Mouse (Mus musculus) spleen, postnatal 10 days (tissue): Measurements from ENCODE around the gene Gm10778.

Source experiments
- DNase-seq, 2 experiments: peaks; one replicate each; pipeline ENCODE4 v3.0.0; 2021 to 2022; ENCODE audit warnings: low spot score in 2 of 2

The Gm10778 gene

DNA sequence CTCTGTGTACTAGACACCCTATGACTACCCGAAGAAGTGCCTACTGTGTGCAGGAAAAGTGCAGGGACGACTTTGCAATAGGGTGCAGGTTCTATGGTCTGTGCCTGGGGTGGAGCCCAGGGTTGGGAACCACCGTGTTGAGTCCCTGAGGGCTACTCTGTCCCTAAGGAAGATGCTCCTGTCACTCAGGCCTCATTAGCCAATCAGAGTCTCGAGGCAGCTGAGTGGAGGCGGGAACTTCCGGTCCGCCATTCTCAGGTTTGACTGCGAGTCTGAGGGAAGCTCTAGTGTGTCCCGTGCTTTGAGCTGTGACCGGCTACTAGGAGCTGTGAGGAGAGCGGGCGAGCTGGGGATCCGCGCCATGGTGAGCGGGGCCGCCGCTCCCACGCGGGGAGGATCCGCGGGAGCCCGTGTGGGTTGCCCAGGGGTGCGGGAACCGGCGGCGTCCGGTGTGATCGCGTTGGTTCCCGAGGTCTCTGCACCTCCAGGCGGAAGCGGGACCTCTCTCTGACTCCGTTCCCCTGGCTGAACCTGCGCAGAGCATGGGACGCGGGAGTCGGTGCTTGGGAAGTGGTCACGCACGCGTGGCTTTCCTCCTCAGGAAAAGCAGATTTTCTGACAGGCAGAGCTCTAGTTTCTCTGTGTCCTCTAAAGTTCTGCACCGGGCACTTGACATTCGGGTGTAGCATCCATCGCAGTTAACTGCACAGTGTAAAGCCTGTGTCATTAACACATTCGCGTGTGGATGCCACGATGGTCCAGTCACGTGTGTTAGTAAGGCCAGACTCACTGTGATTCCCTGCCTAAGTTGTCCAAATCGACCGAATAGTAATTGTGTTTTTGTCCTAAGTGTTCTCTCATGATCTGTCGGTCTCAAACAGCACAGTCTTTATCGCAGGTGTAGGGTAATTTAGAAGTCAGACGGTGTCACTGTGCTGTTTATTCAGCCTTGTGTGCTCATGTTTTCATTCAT lies at the start of gene Gm10778:
Gene Gm10778, plus strand, starts transcription at position 257 of the 973 bp plus-strand sequence.
- DNase-seq = peak; percentile 80 to 89

DNA sequence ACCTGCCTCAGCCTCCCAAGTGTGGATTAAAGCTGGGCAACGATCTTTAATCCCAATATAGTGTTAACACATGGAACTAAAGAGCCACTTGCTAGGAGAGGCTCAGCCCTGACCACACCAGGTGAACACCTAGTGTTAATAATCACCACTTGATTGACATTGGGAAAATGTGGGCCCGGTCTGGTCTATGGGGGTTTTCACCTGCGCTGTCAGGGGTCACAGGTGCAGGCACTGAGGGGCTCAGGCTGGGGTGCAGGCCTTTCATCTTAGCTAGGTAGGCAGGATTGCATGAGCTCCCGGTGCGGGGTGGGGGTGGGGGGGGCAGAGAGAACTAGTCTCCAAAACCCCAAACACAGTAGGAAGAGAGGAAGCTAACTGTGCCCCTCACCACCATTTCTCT lies 49.2 kb upstream of the Gm10778 start:
- DNase-seq = no peak

DNA sequence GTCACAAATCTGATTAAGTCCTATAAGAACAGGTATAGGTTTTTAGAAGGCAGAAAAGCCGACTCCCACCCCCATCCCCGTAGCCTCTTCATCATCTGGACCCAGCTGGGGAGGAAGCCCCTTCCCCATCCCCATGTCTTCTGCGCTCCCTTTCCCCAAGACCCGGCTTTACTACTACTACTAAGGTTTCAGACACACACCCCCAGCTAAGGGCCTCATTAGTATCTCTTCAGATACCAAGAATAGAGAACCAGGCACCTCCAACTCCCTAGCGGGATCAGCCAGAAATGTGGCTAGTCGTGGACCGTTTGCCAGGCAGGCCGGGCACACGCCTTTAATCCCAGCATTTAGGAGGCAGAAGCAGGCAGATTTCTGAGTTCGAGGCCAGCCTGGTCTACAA lies 48.8 kb upstream of the Gm10778 start:
- no peak for DNase-seq

DNA sequence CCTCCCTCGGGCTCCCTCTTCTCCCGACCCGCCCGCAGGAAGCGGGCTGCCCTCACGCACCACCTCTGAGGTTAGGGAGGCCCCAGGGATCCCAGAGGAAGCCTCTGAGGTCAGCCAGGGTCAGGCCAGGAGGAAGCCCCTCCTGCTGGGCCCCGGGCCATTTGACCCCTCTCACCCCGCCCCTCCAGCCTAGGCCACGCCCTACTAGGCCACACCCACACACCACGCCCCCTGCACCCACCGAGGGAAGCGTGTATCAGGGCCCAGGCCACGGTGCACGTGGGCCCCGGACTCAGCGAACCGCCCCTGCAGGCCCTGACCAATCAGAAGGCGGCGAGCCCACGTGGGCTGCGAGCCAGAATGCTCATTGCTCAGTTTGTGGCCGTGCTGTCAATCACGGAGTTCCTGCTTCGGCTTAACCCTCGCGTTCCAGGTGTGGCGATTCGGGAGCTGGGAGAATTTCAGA lies 48.1 kb upstream of the Gm10778 start, which contains the start of gene Tle6:
Gene Tle6, minus strand, starts transcription at position 336 of the 466 bp plus-strand sequence.
- DNase-seq = peak; percentile 72 to 92

DNA sequence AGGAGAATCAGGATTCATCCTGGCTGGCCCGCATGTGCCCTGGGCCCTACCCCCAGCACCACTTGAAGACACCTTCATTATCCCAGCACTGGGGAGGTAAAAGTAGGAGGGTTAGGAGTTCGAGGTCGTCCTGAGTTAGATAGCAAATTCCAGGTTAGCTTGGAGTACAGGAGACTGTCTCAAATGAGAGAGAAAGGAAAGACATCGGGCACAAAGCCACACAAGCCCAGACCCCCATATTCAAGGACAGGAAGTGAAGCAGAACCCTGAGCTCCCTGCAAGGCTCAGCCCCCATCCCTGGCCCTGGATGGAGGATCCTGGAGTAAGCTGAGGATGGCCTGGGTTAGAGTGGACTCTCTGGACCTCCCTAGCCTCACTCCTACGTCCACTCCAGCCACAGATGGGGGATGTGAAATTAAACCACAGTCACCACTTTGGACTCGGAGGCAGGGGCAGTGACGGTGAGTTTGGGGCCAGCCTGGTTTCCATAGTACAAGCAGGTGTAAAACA lies 47.4 kb upstream of the Gm10778 start:
- no peak for DNase-seq

DNA sequence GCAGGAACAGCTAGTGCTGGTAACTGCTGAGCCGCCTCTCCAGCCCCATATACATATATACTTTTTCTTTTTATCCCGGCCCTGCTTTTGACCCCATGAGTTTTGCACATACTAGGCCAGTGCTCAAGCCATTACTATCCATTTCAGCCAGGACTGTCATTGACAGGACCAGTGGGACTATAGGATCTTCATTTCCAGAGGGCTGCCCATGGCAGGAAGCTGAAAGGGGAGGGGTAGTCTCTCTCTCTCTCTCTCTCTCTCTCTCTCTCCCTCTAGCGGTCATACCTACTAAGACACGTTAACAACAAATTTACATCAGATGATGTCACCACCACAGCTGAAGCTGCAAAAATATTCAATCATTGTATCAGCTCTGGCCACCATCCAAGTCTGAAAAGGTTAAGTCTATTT lies 46.1 kb upstream of the Gm10778 start:
- DNase-seq = peak in 1 of 2 experiments; percentile 29

DNA sequence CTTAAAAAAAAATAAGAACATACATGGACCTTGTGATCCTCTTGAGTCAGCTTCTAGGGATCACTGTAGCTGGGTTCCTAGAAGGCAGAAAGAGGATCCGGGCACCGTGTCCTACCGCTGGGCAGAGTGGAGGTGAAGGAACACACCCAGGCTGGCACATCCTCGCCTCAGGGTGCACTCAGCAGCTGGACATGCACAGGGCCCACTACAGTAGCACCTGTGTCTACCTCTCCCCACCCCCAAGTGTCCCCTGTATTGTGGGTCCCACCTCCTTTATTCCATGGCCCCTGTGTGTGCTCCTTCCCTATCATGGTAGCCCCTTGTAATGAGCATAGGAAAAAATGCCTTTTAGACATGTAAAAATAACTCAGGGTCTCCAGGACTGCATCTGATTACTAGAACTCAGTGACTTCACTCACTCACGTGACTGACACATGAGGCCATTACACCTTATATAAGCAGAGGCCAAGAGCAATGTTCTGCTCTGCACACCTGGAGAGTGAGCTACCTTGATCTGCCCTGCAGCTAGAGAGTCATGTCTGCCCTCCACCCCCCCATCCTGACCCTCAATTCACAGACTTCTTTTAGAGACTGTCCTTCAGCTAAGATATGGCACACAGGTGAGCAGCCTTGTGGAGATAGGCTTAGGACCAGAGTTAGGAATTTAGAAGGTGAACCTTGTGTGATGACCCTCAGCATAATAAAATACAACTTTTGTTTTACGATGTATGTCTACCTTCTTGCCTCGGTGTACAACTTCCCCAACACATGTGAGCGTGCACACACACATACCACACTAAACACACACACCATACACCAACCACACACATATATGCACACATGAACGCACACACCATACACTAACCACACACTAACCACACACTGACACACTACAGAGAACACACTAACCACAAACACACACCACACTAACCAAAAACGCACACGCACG lies 44.6 kb upstream of the Gm10778 start:
- DNase-seq = no peak

DNA sequence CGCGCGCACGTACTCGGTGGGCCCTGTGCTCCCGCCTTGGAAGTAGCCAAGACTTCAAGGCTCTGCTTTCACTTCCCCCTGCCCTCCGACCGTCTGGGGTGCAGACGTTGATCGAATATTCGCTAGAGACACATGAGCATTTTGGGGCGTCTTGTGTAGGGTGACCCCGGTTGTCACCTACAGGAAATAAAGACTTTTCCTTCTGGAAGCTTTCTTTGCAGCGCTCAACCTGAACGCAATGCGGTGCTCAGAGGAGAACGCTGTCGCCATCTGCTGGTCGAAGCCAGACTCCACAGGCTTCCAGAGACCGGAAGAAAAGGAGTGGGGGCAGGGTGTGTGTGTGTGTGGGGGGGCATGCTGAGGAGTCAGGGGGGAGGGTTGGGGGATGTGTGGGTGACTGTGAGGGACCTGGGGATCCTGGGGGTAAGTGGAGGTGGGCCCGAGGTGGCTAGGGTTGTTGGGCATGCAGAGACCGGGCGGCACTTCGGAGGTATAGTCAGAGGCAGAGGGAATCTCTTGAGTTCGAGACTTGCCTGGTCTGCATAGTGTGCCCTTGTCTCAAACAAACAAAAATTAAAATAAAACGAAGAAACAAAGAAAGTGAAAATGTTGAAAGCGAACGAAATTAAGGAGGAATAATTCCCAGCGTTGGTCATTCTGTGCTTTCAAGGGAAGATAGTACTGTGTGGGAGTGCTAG lies 43.7 kb upstream of the Gm10778 start:
- peak; percentile 78 to 89 for DNase-seq

DNA sequence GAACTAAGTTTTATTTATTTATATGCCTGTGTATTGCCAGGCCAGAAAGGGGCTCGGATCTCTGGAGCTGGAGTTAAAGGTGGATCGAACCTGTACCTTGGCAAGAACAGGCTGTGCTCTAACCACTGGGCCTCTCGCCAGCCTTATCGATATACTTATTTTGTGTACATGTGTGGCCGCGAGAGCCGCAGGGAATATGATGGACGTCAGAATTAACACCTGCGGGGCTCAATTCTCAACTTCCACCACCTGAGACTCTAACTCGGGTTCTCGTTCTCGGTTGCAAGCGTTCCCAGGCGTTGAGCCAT lies 43.2 kb upstream of the Gm10778 start:
- no peak for DNase-seq

DNA sequence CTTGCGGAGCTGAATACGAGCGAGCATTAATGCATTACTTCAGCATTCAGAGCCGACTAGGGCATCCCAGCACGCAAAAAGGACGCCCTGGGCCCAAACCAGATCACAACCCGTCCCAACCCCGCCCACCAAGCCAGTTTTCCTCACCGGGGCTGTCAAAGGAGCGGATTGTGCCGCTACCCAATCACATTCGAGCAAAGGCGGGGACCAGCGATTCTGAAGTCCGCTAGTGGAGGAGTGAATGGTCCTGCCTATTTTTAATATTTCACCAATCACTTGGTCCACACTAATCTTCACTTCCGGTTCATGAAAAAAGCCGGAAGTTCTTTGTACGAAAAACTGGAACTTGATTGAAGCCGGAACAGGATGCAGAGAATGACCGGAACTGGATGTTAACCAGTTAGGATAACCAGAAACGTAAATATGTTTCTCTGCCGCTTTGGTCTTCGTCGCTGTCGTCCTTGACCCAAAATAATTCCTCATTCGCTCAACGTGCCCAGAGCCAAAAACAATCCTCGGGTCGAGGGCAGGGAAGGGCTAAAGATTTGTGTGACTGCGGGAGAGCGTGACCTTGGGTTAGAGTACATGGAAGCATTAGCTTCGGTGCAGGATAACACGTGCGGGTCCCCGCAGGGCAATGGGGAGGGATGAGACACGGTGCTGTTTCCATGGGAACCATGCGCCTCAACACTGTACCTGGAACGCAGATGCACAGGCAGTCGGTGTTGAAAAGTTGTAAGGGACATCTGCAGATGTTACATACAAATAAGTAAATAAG lies 42.7 kb upstream of the Gm10778 start, which contains the start of gene BC025920:
Gene BC025920, plus strand, starts transcription at position 297 of the 778 bp plus-strand sequence.
- DNase-seq = peak; percentile 82 to 94

DNA sequence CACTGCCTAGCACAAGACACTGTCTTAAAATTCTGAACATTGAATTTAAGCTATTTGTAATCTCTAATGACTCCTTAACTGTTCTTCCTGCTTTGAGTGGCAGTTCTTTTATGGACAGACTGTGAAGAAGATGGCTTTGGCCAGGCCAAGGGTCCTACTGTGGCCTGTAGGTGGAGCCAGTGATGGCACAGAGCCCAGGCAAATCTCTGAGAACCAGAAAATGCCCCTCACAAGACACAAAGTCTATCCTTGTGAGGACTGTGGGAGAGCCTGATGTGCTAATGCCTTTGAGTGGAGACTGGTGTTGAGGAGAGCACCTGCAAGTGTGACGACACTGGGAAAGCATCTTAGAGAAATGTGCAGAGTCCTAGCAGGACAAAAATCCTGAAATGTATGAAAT lies 40.6 kb upstream of the Gm10778 start:
- DNase-seq = no peak

DNA sequence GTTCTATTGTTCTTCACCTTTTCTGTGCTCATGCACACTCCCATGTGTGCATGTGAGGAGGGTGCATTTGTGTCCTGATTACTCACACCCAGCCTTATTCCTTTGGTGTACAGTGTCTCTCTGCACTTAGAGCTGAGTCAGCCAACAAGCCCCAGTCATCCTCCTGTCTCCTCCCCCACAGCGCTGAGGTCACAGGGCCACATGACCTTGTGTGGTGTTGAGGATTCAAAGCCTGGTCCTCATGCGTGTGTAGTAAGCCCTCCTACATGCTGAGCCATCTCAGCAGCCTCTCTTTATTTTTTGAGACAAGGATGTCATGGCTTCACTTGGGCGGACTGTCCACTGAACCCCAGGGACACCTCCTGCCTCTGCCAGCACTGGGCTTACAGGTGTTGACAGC lies 36.1 kb upstream of the Gm10778 start:
- no peak for DNase-seq

DNA sequence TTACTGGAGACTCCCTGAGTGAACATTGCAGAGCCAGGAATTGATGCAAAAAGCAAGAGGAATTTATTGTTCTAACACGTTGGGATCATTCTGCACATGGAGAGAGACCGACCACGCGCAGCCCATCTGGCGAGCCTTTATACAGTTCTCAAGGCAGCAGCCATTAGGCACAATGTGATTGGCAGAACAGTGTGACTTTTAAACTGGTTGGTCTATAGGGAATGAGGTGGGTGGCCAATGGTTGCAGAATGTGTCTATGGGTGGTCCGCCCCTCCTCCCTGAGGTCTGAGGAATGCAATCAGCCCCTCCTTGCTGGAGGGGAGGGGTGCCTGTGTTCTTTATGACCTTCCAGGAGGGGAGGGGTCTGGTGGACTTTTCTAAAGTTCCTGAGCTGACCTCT lies 33.4 kb upstream of the Gm10778 start:
- no peak for DNase-seq

DNA sequence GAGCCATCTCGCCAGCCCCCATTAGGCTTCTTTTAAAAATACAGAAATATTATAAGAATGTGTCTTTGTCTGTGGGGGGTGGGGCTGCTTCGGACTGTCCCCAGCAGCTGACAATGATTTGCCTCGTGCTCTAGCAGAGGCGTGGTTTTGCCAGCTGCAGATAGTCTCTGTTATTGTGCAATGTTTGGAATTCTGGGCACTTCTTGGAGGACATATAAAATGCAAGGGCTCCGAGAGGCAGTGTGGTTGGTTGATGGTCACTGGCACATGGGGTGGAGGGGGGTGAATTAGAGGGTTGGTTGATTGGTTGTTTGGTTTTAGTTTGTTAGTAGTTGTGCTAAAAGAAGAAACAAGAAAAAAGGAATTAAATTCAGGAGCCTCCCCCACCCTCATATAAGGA lies 28.9 kb upstream of the Gm10778 start:
- DNase-seq = no peak

DNA sequence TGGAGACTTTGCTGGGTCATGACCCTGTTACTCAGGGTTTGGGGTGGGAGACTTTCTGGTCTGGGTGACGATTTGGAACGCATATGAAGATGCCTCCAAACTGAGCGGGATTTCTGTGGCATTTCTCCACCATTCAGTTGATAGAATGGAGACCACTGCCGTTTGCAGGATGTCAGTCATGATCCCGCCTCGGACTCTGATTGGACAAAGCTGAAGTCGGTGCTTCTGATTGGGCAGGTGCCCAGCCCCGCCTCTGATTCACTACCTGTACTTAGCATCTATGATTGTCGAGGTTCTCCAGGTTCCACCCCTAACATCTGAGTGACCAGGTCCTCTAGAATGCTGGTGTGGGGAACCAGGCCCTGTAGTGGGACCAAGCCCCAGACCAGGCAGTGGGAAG lies 28.1 kb upstream of the Gm10778 start:
- DNase-seq = no peak

DNA sequence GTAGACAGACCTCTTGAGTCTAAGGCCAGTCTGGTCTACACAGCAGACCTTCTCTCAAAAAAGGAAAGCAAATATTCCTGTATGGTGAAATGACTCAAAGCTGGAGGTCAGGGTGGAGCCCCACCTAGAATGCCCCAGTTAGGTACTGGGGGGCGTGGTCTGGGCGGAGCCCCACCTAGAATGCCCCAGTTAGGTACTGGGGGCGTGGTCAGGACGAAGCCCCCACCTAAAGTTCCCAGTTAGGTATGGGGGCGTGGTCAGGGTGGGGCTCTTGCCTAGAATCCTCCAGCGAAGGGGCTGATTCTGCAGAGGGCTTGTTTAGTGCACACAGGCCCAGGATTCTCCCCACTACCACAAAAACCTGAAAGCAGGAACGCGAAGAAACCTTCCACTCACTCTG lies 25.4 kb upstream of the Gm10778 start:
- no peak for DNase-seq

DNA sequence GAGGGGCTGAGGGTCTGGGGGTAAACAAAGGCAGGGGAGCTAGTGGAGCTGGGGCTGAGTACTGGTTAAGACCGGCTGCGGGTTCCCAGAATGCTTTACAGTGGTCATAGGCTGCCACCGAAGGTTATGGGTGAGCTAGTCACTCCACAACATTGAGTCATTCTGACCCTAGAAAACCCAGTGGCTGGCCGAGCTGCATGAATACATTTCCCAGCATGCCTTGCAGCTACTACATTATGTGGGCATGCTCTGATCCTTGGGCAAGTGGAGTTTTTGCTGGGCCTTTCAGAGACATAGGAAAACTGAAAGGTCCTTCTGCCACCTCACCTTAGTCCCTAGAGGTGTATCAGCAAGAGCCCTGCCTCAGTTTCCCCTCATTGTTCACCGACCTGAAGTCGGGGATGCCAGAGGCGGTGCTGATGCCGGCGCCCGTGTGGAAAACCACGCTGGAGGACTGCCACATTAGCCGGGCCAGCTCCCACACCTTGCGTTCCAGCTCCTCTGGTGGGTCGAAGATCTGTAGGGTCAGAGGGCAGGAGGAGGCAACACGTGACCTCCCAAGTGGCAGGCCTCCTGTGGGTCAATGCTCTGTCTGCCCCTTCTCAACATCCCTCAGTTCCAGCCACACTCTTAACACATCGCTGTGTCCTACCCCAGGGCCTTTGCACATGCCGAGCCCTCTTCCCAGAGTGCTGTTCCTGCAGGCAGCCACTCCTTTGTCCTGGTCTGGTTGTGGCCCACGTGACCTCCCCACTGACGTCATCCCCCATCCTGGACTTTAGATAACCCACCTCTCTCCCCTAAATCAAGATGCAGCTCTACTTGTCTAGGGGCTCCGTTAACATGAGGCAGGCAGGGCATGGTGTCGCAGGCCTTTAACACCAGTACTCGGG lies 22.5 kb upstream of the Gm10778 start:
- DNase-seq = no peak

DNA sequence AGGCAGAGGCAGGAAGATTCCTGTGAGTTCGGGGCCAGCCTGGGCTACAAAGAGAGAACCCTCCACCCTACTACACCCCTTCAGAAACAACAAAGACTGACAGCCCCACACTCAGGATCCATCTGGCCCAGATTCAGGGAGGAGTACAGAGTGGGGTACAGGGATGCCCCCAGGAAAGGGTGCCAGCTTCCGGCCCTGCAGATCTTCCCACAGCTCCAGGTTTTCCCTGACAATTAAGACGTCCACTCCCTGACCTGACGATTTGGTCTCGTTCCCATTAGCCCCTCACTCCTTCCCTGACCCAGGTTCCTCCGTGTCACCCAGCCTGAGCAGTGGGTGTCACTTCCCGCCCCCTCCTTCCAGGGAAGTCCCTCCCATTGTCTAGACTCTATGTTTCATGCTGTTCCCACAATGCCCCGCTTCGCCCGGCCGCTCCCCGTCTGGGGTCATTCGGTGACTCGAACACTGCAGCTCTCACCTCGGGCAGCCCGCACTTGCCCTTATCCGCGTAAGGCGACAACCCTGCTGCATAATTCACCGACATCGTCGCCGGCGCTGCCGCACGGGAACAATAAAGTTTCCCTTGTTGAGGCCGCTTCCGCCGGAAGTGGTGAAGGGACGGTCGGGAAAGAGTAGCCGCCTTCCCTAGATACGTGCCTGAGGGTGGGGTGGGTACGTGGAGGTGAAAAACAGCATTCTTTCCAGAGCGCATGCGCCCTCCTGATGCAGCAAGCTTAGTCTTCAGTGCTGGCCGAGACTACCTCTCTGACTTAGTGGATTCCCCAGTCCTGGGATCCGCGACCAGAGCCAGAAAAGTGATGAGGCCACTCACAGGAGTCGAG lies 21.6 kb upstream of the Gm10778 start, which contains the start of gene Sirt6:
Gene Sirt6, minus strand, starts transcription at position 804 of the 842 bp plus-strand sequence.
- DNase-seq = peak; percentile 85 to 92

DNA sequence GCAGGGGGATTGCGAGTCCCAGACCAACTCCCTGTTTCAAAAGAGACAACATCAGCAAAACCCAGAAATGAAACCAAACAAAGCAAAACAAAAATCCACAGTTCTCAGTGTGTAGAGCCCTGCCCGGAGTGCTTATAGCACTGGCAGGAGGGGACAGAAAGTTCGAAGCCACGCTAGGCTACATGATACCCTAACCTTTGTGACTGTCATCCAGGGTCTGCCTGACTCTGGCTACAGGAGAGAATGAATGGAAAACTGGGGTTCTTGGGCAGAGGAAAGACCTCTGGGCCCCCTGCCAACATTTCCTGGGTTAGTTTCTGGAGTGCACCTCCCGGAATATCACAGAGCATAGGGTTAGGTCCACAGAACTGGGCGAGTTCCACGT lies 21.0 kb upstream of the Gm10778 start:
- DNase-seq = peak in 1 of 2 experiments; percentile 32
